Mouse (Mus musculus) ES-E14 (cell line): ENCODE data around the gene Nop2. TPM values are rescaled to one million over a fixed set of nuclear protein-coding genes. Genes with fewer than 3 reads are reported as not detected.
A peak's percentile ranks its signal among the peaks of the same experiment; 100 is the strongest.
"Not testable (repeated sequence)": the region's sequence is repeated elsewhere in the genome, so short reads cannot be mapped to it uniquely, and the experiment has no call there.

Experiments used
- DNase-seq: peaks from one replicate; pipeline ENCODE4 v3.0.0-alpha.2; 2013; ENCODE audit warnings: low read depth, low spot score
- H3K27ac ChIP-seq: 2 replicates; pipeline ENCODE4 v1.5.1; 2012; ENCODE audit warnings: low read depth, mild to moderate bottlenecking, low read length, moderate library complexity, mixed read lengths; ENCODE audit not compliant: poor library complexity, insufficient read depth, severe bottlenecking
- H3K36me3 ChIP-seq: 2 replicates; pipeline ENCODE4 v1.6.1; 2012; ENCODE audit warnings: mild to moderate bottlenecking, low read length, moderate library complexity, mixed read lengths; ENCODE audit not compliant: control insufficient read depth, poor library complexity, insufficient read depth, severe bottlenecking
- H3K4me1 ChIP-seq, 2 experiments: fragments of 150-350 bp in 1 of 2; sonication (generic) in 1 of 2; 2 replicates each; pipeline ENCODE4 v1.6.1; 2012; ENCODE audit warnings: low read length in 2 of 2, mild to moderate bottlenecking in 1 of 2, mixed read lengths in 1 of 2; ENCODE audit not compliant: control insufficient read depth in 2 of 2, insufficient read depth in 2 of 2, poor library complexity in 1 of 2
- H3K4me3 ChIP-seq, 2 experiments: fragments of 150-350 bp in 1 of 2; sonication (generic) in 1 of 2; 2 replicates each; pipeline ENCODE4 v1.5.1; 2012; ENCODE audit warnings: low read length in 2 of 2, low read depth in 1 of 2, mild to moderate bottlenecking in 1 of 2, mixed read lengths in 1 of 2; ENCODE audit not compliant: insufficient read depth in 1 of 2, poor library complexity in 1 of 2, severe bottlenecking in 1 of 2
- H3K9ac ChIP-seq: 2 replicates; pipeline ENCODE4 v1.6.1; 2012; ENCODE audit warnings: low read depth, mild to moderate bottlenecking, low read length, mixed read lengths; ENCODE audit not compliant: poor library complexity, insufficient read depth, severe bottlenecking
- H3K9me3 ChIP-seq: fragments of 150-350 bp; sonication (generic); 2 replicates; pipeline ENCODE4 v1.6.1; 2012; ENCODE audit warnings: low read depth, mild to moderate bottlenecking, low read length; ENCODE audit not compliant: control insufficient read depth, insufficient read depth
- CHD2 ChIP-seq: IDR thresholded peaks from 2 replicates; pipeline ENCODE4 v1.6.1; 2014; ENCODE audit warnings: mild to moderate bottlenecking, low read depth, low read length, inconsistent platforms
- HCFC1 ChIP-seq: IDR thresholded peaks from 2 replicates; pipeline ENCODE4 v1.6.1; 2012; ENCODE audit warnings: low read length, inconsistent platforms, borderline replicate concordance; ENCODE audit not compliant: insufficient read depth
- MAFK ChIP-seq: IDR thresholded peaks from 2 replicates; pipeline ENCODE4 v1.6.1; 2014; ENCODE audit warnings: mild to moderate bottlenecking, low read depth, low read length, inconsistent platforms; ENCODE audit not compliant: insufficient read depth
- ZC3H11A ChIP-seq: IDR thresholded peaks from 2 replicates; pipeline ENCODE4 v1.6.1; 2012; ENCODE audit warnings: low read depth, mild to moderate bottlenecking, inconsistent platforms, low read length, borderline replicate concordance
- in situ Hi-C, 2 experiments: fragments of 600-800 bp; cut with MboI; formaldehyde crosslinking; loops; one replicate each; pipeline ENCODE4 v1.15.1; 2025; ENCODE audit warnings: low sequenced_read_pairs in 2 of 2, inconsistent platforms in 1 of 2; ENCODE audit not compliant: unreplicated experiment in 2 of 2
- total RNA-seq: library from RNA; depleted of rRNA; stranded (reverse); fragments of 300-350 nt; gene quantifications from 2 replicates; pipeline ENCODE4 v1.2.3, GENCODE M21; 2012

Nop2 gene
- total RNA-seq, 1 experiment, result 174 TPM

- H3K27ac ChIP-seq, result peak overlapping the region; percentile 87
- peaks cover 35% of the 10 kb centered on the region for H3K36me3 ChIP-seq
Observed at GRCm38 (mm10) chr6:125160558-125160853, 28.8 kb downstream of the Nop2 start.

DNA sequence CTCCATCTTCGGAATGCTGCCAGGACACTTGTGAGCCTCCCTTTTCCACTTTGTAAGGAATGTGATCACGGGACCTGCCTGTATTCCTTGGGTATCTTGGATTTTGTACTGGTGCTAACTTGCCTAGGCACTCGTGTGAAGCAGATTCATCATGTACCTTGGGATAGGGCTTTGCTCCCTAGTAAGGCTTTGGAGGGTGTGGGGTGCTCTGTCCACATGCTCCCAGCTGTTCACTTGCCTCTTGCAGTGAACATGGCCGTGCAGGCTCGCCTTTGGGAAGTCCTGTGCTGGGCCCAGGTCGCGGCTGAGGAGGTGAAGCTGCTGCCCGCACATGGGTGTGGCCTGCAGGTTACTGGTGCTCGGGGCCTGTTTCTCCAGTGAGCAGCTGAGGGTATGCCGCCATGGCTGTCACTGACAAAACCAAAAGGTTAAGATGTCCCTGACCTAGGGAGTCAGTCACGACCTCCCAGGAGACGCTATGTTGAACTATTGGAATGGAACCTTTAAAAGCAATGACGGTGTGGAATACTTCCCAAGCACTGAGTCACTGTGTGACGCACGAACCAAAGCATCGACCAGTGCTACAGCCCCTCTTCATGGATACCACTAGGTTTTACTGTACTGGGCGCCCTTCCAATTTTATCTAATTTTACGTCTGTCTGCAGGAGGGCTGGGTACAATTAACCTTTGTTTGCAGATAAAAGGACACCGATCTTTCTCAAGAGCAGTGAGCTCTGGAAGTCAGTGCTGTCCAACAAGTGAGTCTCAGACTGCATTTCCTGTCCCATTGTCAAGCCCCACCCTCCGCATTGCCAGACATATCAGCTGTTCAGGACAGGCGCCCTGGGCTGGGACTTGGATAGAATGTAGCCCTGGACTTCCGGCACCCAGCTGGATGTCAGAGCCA is 29.4 kb downstream of the Nop2 start:
- peak overlapping the region; percentile 50 for H3K9ac ChIP-seq
- DNase-seq, result peak; percentile 84
- TF ChIP-seq MAFK, result no peak
- no peak for TF ChIP-seq ZC3H11A
- TF ChIP-seq HCFC1, result 0 out of 2 replicates have a peak, but pooled peaks have one; percentile 56
- TF ChIP-seq CHD2, result peak; percentile 55
- peaks cover 35% of the 10 kb centered on the region for H3K36me3 ChIP-seq
- no peaks in the 10 kb centered on the region for H3K9me3 ChIP-seq
- peaks cover 0 to 11% of the 10 kb centered on the region in 2 experiments; a peak in 2 of 4 replicates for H3K4me1 ChIP-seq
- peak overlapping the region; percentile 87 for H3K27ac ChIP-seq
- in situ Hi-C loops, result no loop called here
- peak overlapping the region in 1 of 2 experiments; percentile 0; a peak in 1 of 4 replicates for H3K4me3 ChIP-seq

More at GRCm38 (mm10) chr6:125160558-125160853, 28.8 kb downstream of the Nop2 start:
- peak overlapping the region; percentile 50 for H3K9ac ChIP-seq
- H3K9me3 ChIP-seq, result no peaks in the 10 kb centered on the region
- no peak for DNase-seq
- peak overlapping the region in 1 of 2 experiments; percentile 6; a peak in 2 of 4 replicates for H3K4me3 ChIP-seq
- TF ChIP-seq MAFK (no peak), CHD2 (no peak), HCFC1 (no peak)
- H3K4me1 ChIP-seq, result peaks cover 0 to 11% of the 10 kb centered on the region in 2 experiments; a peak in 2 of 4 replicates
- in situ Hi-C loops, result no loop called here

DNA sequence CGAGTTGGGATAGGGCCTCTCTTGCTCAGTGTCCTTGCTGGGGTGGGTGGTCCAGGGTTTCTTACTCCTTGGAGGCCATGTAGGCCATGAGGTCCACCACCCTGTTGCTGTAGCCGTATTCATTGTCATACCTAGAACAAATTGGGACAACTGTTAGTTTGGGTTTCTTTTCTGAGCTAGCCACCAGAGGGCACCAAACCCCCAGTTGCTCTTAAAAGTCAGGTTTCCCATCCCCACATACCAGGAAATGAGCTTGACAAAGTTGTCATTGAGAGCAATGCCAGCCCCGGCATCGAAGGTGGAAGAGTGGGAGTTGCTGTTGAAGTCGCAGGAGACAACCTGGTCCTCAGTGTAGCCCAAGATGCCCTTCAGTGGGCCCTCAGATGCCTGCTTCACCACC is 30.3 kb downstream of the Nop2 start:
- DNase-seq, H3K27ac ChIP-seq, in situ Hi-C loops, H3K9ac ChIP-seq, H3K9me3 ChIP-seq: not testable (repeated sequence)
- H3K36me3 ChIP-seq, result peaks cover 35% of the 10 kb centered on the region
- peaks cover 0 to 11% of the 10 kb centered on the region in 2 experiments; a peak in 2 of 4 replicates for H3K4me1 ChIP-seq
- peak overlapping the region in 1 of 2 experiments; percentile 8; a peak in 1 of 4 replicates for H3K4me3 ChIP-seq

DNA sequence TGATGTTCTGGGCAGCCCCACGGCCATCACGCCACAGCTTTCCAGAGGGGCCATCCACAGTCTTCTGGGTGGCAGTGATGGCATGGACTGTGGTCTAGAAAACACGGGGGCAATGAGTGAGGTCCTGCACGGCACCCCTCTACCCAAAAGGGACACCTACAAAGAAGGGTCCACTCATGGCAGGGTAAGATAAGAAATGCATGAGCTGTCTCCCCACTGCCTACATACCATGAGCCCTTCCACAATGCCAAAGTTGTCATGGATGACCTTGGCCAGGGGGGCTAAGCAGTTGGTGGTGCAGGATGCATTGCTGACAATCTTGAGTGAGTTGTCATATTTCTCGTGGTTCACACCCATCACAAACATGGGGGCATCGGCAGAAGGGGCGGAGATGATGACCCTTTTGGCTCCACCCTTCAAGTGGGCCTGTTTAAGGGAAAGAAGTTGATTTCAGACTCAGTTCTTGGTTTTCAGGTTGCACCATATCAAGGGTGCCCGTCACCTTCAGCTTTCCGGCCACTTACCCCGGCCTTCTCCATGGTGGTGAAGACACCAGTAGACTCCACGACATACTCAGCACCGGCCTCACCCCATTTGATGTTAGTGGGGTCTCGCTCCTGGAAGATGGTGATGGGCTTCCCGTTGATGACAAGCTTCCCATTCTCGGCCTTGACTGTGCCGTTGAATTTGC is 31.1 kb downstream of the Nop2 start:
- H3K27ac ChIP-seq, DNase-seq, H3K9me3 ChIP-seq, in situ Hi-C loops, H3K9ac ChIP-seq: not testable (repeated sequence)
- Histone ChIP-seq H3K4me3 (peak overlapping the region in 1 of 2 experiments; percentile 99; a peak in 2 of 4 replicates), H3K4me1 (peaks cover 0 to 14% of the 10 kb centered on the region in 2 experiments; a peak in 2 of 4 replicates), H3K36me3 (peaks cover 40% of the 10 kb centered on the region)
